ENCODE assay signal across 15 mouse cellular contexts in genomic region chr1:55198719-55199118, GRCm38 (mm10). TPM values are rescaled to one million over a fixed set of nuclear protein-coding genes. Genes with fewer than 3 reads are reported as not detected.
DNase-seq lines count a peak whose midpoint lies in the region; ATAC-seq and TF ChIP-seq lines count a peak whose summit lies in the region.
"Had no signal": no experiment of that assay in that cellular context is flagged by ENCODE, and none has a peak within 500 bp of the region (broad histone marks: within the 10 kb centered on the region; RNA-seq: fewer than 3 reads in every experiment).

No protein-coding gene starts in this region.

- DNase-seq in liver (peak; percentile 73), MEL (ENCODE audit: low read depth, low spot score) (peak; percentile 49), MN1 (ENCODE audit: low spot score) (no peak)
- DNase-seq in liver, postnatal 0 days: no peak
- DNase-seq in spleen, postnatal 10 days (ENCODE audit: low spot score in 2 of 2): no peak
- DNase-seq: cerebellum, adult 2 months; heart, adult 11 months; heart, postnatal 14 days; kidney, postnatal 4 days; lung, postnatal 36 days; thymus, adult 2 months had no signal

- no peak for TF ChIP-seq RAD21 in MEL (IDR thresholded peaks at IDR 0.05; ENCODE audit: low read depth, low read length)

- no peaks in the 10 kb centered on the region for H3K79me2 ChIP-seq in MEL (ENCODE audit: control insufficient read depth, insufficient read depth, low read length, poor library complexity)

- no peak overlapping the region for H3K27ac ChIP-seq in liver, postnatal 0 days (ENCODE audit: low read depth)
- H3K27ac ChIP-seq in MEL (ENCODE audit: control insufficient read depth, low read depth, low read length): no peak overlapping the region
- H3K27ac ChIP-seq in midbrain, embryonic 13.5 days: no peak overlapping the region
- H3K27ac ChIP-seq: hindbrain, postnatal 0 days; limb, embryonic 15.5 days had no signal

- TF ChIP-seq EP300 in liver, postnatal 0 days (IDR thresholded peaks at IDR 0.05; ENCODE audit: low read depth): no peak
- TF ChIP-seq EP300 in MEL (IDR thresholded peaks at IDR 0.05; ENCODE audit: low read depth in 1 of 2, low read length in 2 of 2): no peak

- TF ChIP-seq POLR2A in MEL (IDR thresholded peaks at IDR 0.05; ENCODE audit: control insufficient read depth in 1 of 2, insufficient read depth in 1 of 2, low read depth in 1 of 2, low read length in 2 of 2, poor library complexity in 1 of 2): no peak

- no peak for ATAC-seq in liver, postnatal 0 days
- peak; percentile 52; the same call in 1 of the 2 replicates for ATAC-seq in common myeloid progenitor, adult 5-6 weeks (replicated peaks; ENCODE audit: low read depth, poor library complexity, severe bottlenecking)
- ATAC-seq in midbrain, embryonic 13.5 days: peak; percentile 10; the same call in 1 of the 2 replicates
- ATAC-seq: hindbrain, postnatal 0 days had no signal

- WGBS in liver, postnatal 0 days (ENCODE audit: insufficient replicate concordance): 43% methylated on average over 3 of the region's 3 CpGs
- 8% methylated on average over 3 of the region's 3 CpGs for WGBS in midbrain, embryonic 13.5 days

- H3K36me3 ChIP-seq in liver, postnatal 0 days (replicated peaks; ENCODE audit: insufficient read depth, low read length): no peaks in the 10 kb centered on the region
- H3K36me3 ChIP-seq in MEL (ENCODE audit: control insufficient read depth in 1 of 2, insufficient read depth in 2 of 2, low read length in 2 of 2): peaks cover 0 to 3% of the 10 kb centered on the region in 2 experiments; a peak in 2 of 4 replicates
- H3K36me3 ChIP-seq in midbrain, embryonic 13.5 days: no peaks in the 10 kb centered on the region

- H3K4me2 ChIP-seq in liver, postnatal 0 days (ENCODE audit: low read depth, low read length): no peak overlapping the region
- no peak overlapping the region for H3K4me2 ChIP-seq in midbrain, embryonic 13.5 days (replicated peaks)
- H3K4me2 ChIP-seq: limb, embryonic 15.5 days had no signal

- no peak for TF ChIP-seq CTCF in liver, postnatal 0 days (IDR thresholded peaks at IDR 0.05; ENCODE audit: low read depth)
- TF ChIP-seq CTCF in MEL (IDR thresholded peaks at IDR 0.05 in 2 of 3, conservative IDR thresholded peaks at IDR 0.05 in 1 of 3; ENCODE audit: control insufficient read depth in 1 of 3, insufficient read depth in 1 of 3, low read depth in 2 of 3, low read length in 3 of 3, poor library complexity in 1 of 3, severe bottlenecking in 1 of 3): no peak

- H3K4me1 ChIP-seq in liver, postnatal 0 days (ENCODE audit: insufficient read depth): no peaks in the 10 kb centered on the region; the same call in 1 of the 2 replicates
- no peaks in the 10 kb centered on the region for H3K4me1 ChIP-seq in MEL (ENCODE audit: control insufficient read depth in 1 of 2, insufficient read depth in 2 of 2, low read length in 2 of 2)
- H3K4me1 ChIP-seq in midbrain, embryonic 13.5 days (replicated peaks): peaks cover 33% of the 10 kb centered on the region

- no peak overlapping the region for H3K9ac ChIP-seq in liver, postnatal 0 days (replicated peaks)
- no peak overlapping the region for H3K9ac ChIP-seq in MEL (ENCODE audit: control insufficient read depth, low read depth, low read length, poor library complexity, severe bottlenecking)
- no peak overlapping the region for H3K9ac ChIP-seq in midbrain, embryonic 13.5 days (replicated peaks)
- H3K9ac ChIP-seq: limb, embryonic 15.5 days had no signal

- H3K4me3 ChIP-seq in liver, postnatal 0 days (ENCODE audit: low read depth, low read length): no peak overlapping the region
- H3K4me3 ChIP-seq in MEL (ENCODE audit: control insufficient read depth in 1 of 2, insufficient read depth in 1 of 2, low read depth in 2 of 2, low read length in 2 of 2): no peak overlapping the region
- H3K4me3 ChIP-seq in midbrain, embryonic 13.5 days (replicated peaks): no peak overlapping the region
- H3K4me3 ChIP-seq: limb, embryonic 15.5 days had no signal

- H3K27me3 ChIP-seq in liver, postnatal 0 days (ENCODE audit: insufficient read depth, low read length): no peaks in the 10 kb centered on the region
- H3K27me3 ChIP-seq in MEL (ENCODE audit: control insufficient read depth in 1 of 2, insufficient read depth in 2 of 2, low read length in 2 of 2): no peaks in the 10 kb centered on the region
- peaks cover 12% of the 10 kb centered on the region; the same call in 1 of the 2 replicates for H3K27me3 ChIP-seq in midbrain, embryonic 13.5 days
- H3K27me3 ChIP-seq: limb, embryonic 15.5 days had no signal

- no peaks in the 10 kb centered on the region for H3K9me3 ChIP-seq in liver, postnatal 0 days (ENCODE audit: low read length)
- no peaks in the 10 kb centered on the region for H3K9me3 ChIP-seq in MEL (replicated peaks; ENCODE audit: insufficient read depth, low read length)
- H3K9me3 ChIP-seq in midbrain, embryonic 13.5 days: no peaks in the 10 kb centered on the region
- H3K9me3 ChIP-seq: limb, embryonic 15.5 days had no signal

TF ChIP-seq in MEL, 35 proteins besides CTCF, POLR2A, EP300 and RAD21:
- TF ChIP-seq ZKSCAN1 (IDR thresholded peaks at IDR 0.05; ENCODE audit: low read depth, low read length) (peak; percentile 70), JUND (IDR thresholded peaks at IDR 0.05; ENCODE audit: low read depth, low read length) (no peak), USF1 (IDR thresholded peaks at IDR 0.05; ENCODE audit: low read depth, low read length) (no peak), GATA1 (IDR thresholded peaks at IDR 0.05; ENCODE audit: low read depth, low read length) (no peak), TBP (IDR thresholded peaks at IDR 0.05; ENCODE audit: low read depth, low read length) (peak; percentile 79)

RNA-seq across cellular contexts. Expression of gene Rftn2, which starts 27.9 kb away (rescaled TPM):
- polyA plus RNA-seq in liver, postnatal 0 days (2015; fragmentation: Nextera tagmentation; extraction: Ambion mirVana): 0.41 and 0.52 TPM in 2 replicates
- total RNA-seq in MEL (2012; rRNA removed): not detected in 2 replicates
- polyA plus RNA-seq in MEL (2012; ENCODE audit: insufficient read depth in 1 of 2, insufficient read length in 2 of 2, low read depth in 1 of 2, low replicate concordance in 2 of 2, missing spikeins in 1 of 2): under 1 TPM in 1 of 2 experiments, not detected in 1; 0.01 TPM
- 2.5 and 2.7 TPM in 2 replicates for total RNA-seq in common myeloid progenitor, adult 5-6 weeks (2017)
- polyA plus RNA-seq in midbrain, embryonic 13.5 days (2015; fragmentation: Nextera tagmentation; extraction: Ambion mirVana): 7.6 and 8.5 TPM in 2 replicates

RNA-seq across cellular contexts. Expression of gene Mars2, which starts 38.3 kb away (rescaled TPM):
- polyA plus RNA-seq in liver, postnatal 0 days (2015; fragmentation: Nextera tagmentation; extraction: Ambion mirVana): 1.2 TPM in 2 replicates
- 6.6 and 7.6 TPM in 2 replicates for total RNA-seq in MEL (2012; rRNA removed)
- polyA plus RNA-seq in MEL (2012; ENCODE audit: insufficient read depth in 1 of 2, insufficient read length in 2 of 2, low read depth in 1 of 2, low replicate concordance in 2 of 2, missing spikeins in 1 of 2): 10 to 100 TPM in 1 of 2 experiments, 1 to 10 TPM in 1; 6.0 to 12.8 TPM
- total RNA-seq in common myeloid progenitor, adult 5-6 weeks (2017): 10.1 and 10.9 TPM in 2 replicates
- 3.2 and 3.6 TPM in 2 replicates for polyA plus RNA-seq in midbrain, embryonic 13.5 days (2015; fragmentation: Nextera tagmentation; extraction: Ambion mirVana)

Comparison
In these comparisons a context has a peak if more than half of its experiments do, and no peak if none do; other contexts are left out.
1. DNase-seq: peak in liver (single experiment) and MEL (single experiment); none in liver, postnatal 0 days (single experiment), MN1 (single experiment) and spleen, postnatal 10 days (0 of 2).